Mouse (Mus musculus) large intestine, adult 2 months (tissue): ENCODE data around the gene Hinfp. TPM values are rescaled to one million over a fixed set of nuclear protein-coding genes. Genes with fewer than 3 reads are reported as not detected.
A peak's percentile ranks its signal among the peaks of the same experiment; 100 is the strongest.
"Not testable (repeated sequence)": the region's sequence is repeated elsewhere in the genome, so short reads cannot be mapped to it uniquely, and the experiment has no call there.

Experiments
- DNase-seq: peaks from one replicate; pipeline ENCODE4 v3.0.0-alpha.2; 2012; ENCODE audit warnings: low read depth, low spot score
- WGBS: fragments of 180-500 bp; shearing (Covaris S2); methylation state at CpG from one replicate; pipeline ENCODE4 v1.1.7; 2018; 5-methylcytosine and 5-hydroxymethylcytosine counted together
- polyA plus RNA-seq: library from polyadenylated mRNA; depleted of rRNA; stranded (reverse); fragments of >200 nt; gene quantifications from 2 replicates; pipeline ENCODE4 v1.2.3, GENCODE M21; 2012

The Hinfp gene
- polyA plus RNA-seq, 1 experiment = 18.4 TPM

DNA sequence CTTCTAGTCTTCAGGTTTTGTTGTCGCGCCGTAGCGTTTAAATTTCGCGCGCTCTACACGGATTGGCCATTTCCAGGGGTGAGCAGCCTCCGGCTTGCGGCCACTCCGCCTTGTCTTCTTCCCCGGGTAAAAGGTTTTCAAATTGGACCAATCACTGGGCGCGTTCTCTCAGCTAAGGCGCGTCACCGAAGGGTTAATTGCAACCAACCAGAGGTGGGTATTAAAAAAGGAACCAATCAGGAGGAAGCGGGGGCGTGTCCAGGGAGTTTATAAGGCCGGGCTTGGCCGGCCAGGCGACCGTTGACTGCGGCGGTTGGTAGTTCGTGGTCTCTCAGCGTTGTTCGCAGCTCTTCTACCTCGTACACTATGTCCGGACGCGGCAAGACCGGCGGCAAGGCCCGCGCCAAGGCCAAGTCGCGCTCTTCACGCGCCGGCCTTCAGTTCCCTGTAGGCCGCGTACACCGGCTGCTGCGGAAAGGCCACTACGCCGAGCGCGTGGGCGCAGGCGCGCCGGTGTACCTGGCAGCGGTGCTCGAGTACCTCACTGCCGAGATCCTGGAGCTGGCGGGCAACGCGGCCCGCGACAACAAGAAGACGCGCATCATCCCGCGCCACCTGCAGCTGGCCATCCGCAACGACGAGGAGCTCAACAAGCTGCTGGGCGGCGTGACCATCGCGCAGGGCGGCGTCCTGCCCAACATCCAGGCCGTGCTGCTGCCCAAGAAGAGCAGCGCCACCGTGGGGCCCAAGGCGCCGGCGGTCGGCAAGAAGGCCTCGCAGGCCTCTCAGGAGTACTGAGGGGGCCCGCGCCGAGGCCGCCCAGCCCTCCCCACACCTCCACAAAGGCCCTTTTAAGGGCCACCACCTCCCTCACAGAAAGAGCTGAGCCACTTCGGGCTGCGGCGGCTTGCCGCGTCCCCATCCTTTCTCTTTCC is 29.2 kb upstream of the Hinfp start, which contains the start of gene H2afx:
Gene H2afx, plus strand, starts transcription at position 299 of the 935 bp plus-strand sequence.
- WGBS = under 1% methylated on average over 91 of the region's 91 CpGs
- DNase-seq = peak; percentile 99

DNA sequence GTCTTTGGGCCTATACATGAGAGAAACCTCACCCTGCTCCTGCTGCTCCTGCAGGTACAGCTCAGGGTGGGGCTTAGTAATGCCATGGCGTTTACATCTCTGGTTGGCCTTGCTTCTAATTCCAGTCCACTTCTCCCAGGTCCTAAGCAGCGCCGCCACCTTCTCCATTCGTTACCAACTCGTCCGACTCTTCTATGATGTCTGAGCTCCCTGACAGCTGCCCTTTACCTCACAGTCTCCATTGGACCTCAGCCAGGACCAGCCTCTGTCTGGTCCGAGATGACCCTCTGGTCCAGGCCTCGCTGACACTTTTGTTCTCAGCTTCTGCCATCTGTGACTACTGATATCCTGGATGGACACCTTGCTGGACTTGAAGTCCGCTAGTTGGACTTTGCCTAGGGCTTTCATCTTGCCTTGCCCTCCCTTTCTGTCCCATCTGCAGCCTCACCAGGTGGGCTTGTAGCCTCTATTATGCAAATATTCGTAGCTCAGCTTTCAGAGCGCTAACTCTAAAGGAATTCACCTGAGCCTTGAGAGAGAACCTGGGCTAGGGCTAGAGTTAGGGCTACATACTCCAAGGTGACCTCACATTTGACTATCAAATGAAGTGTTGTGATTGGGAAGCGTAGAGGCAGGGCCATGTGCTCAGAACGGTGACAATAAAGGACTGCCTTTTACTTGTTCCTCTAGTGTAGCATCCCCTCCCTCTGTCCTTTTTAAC is 27.6 kb upstream of the Hinfp start:
- 91% methylated on average over 13 of the region's 13 CpGs for WGBS
- DNase-seq = no peak

DNA sequence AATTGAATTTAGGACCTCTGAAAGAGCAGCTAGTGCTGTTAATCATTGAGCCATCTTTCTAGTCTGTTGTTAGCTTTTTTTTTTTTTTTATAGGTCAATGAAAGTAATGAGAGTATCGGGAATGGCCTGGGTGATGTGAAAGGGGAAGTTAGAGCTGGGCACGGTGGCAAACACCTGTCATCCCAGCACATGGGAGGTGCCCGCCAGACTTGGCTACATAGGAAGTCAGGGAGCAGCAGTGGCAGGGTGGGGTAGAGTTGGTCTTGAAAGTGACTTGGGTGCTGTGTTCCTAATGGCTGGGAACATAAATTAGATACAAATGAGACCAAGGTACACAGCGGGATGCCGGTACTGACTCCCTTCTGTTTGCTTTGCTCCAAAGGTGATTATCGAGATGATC is 25.3 kb upstream of the Hinfp start:
- no peak for DNase-seq
- WGBS = 47% methylated on average over 6 of the region's 6 CpGs

DNA sequence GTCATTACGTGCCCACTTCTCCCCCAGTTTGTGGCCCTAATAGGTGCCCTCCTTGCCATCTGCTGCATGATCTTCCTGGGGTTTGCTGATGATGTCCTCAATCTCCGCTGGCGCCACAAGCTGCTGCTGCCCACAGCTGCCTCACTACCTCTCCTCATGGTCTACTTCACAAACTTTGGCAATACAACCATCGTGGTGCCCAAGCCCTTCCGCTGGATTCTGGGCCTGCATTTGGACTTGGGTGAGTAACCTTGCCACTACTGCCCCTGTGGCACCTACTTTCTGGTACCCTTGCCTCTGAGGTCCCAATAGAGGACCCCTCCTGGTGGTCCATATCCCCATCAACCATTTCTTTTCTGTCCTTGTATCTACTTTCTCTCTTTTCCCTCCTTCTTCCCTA is 22.5 kb upstream of the Hinfp start:
- 84% methylated on average over 5 of the region's 5 CpGs for WGBS
- no peak for DNase-seq

DNA sequence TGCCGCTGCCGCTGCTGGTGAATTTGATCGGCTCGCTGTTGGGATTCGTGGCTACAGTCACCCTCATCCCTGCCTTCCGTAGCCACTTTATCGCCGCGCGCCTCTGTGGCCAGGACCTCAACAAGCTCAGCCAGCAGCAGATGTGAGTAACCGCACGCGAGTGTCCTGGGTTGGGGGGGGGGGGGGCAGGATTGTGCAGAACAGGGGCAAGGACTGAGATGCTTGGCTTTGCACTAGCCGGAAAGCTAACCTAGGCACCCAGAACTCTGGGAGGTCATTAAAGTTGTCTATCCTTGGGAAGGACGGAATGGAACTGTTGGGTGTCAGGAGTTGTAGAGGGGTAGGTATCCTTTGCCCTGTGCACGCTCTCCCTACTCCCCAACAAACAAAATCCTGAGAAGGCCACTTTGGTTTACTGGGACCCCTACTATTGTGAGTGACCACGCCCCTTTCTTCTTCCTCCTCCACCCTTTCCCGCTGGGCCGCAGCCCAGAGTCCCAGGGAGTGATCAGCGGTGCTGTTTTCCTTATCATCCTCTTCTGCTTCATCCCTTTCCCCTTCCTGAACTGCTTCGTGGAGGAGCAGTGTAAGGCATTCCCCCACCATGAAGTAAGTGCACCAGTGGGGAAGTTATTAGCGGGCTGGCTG is 21.7 kb upstream of the Hinfp start:
- WGBS = under 1% methylated on average over 22 of the region's 22 CpGs
- no peak for DNase-seq

DNA sequence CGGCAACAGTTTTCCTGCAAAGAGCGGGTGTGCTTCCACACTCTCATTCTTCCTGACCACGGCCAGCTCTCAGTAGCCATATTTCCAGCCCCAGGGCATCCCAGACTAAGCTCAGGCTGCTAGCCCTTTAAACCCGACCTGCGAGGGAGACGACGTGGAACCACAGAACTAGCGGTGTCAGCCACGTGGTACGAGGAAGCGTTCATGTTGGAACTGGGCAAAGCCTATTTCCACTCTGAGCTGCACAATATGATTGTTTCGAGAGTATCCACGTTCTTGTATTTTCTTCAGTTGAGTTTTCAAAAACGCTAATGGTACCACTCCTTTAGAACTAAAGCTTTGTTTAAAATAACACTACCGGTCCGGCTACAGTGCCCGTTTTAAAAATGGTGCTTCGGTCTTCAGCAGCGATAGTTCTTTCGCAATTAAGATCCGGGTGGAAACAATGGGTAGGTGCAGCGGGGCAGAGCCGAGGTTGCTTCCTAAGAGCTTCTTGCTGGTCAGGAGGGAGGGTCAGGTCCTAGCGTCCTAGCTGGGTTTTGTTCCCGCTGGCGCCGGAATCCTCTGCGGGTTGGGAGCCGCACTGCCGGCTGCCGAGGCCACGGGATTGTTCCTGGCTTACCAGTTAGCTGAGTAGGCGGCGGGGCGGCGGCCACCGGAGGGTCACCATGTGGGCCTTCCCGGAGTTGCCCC is 21.0 kb upstream of the Hinfp start:
- peak; percentile 80 for DNase-seq
- WGBS = under 1% methylated on average over 38 of the region's 38 CpGs

DNA sequence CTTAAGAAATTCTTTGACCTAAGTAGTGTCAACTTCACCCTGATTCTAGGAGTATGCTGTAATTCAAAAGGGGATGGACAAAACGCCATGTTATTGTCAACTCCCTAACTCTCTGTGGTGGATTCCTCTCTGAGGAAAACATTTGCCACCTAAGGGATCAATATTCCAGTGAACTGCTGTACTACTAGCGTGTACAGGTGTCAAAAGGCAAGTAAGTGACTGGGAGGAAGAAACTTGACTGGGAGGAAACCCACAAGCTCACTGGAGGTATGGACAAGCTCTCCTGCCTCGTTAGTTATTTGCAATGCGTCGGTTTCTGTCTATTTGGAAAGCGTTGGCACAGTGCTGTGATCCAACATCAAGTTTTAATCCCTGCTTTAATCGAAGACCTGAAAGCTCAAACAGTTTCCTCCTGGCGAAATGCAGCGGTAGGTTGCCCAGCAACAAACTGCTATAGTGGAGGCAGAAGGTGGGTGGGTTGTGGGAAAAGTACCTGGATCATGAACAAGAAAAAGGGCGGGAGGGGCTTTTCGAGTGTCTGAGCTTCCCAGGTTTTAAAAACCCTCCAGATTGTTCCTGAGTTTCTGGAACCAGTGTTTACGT is 20.4 kb upstream of the Hinfp start, which contains the start of gene Dpagt1:
Gene Dpagt1, plus strand, starts transcription at position 252 of the 603 bp plus-strand sequence.
- WGBS = under 1% methylated on average over 12 of the region's 12 CpGs
- DNase-seq = no peak

DNA sequence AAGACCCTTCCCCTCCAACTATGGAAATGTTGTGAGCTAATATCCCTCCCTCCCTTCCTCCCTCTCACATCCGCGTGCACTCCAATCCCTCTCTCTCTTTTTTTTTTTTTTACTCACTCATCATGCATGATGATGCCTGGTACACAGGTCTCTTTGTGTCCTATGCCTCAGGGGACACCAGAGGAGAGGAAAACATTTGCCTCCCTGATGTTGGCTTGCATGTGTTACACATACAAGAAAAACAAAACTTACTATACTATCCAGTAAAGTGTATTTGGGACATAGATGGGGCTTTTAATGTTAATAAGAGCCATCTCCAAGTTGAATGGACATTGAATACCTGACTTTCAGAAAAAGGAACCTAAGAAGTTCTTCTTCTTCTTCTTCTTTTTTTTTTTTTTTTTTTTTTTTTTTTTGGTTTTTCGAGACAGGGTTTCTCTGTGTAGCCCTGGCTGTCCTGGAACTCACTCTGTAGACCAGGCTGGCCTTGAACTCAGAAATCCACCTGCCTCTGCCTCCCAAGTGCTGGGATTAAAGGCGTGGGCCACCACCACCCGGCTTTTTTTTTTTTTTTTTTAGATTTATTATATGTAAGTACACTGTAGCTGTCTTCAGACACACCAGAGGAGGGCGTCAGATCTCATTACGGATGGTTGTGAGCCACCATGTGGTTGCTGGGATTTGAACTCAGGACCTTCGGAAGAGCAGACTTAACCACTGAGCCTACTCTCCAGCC is 19.7 kb upstream of the Hinfp start:
- 47% methylated on average over 7 of the region's 8 CpGs for WGBS
- DNase-seq = not testable (repeated sequence)

DNA sequence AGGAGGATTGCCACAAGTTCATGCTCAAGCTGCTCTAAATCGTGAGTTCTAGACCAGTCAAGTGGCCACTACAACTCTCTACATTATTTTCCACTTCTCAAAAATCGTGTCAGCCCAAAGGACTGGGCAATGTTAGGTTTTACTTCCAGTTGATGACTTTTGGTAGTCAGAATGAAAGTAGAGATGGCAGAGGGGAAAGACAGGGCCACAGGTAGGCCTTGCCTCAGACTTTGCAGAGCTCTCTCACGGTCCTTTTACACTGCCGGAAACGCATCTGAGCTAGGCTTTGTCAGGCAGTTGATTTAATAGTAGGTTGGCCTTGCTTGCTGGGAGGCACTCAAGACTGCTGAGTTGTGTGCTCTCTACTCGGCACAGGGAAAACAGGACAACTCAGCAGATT is 18.7 kb upstream of the Hinfp start:
- DNase-seq = no peak
- WGBS = 85% methylated on average over 6 of the region's 6 CpGs

DNA sequence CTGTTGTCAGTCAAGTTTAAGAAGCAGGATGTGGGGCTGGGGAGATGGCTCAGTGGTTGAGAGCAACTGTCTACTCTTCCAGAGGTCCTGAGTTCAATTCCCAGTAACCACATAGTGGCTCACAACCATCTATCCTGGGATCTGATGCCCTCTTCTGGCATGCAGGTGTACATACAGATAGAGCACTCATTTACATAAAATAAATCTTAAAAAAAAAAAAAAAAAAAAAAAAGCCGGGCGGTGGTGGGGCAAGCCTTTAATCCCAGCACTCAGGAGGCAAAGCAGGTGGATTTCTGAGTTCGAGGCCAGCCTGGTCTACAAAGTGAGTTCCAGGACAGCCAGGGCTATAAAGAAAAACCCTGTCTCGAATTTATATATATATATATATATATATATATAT is 18.2 kb upstream of the Hinfp start:
- not testable (repeated sequence) for DNase-seq
- 57% methylated on average over 4 of the region's 4 CpGs for WGBS

DNA sequence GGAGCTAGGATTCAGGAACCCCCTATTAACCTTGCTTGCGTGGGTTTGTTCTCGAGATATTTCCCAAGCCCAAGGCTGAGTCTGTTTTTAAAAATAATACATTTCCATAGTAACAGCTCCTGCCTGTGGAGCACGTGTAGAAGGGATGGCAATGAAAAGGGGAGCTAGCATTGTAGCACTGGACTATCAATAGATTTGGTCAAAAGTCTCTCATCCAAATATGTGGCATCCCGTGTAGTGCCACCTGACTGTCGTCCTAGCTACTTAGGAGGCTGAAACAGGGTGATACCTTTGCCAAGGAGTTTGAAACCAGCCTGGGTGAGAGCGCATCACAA is 15.3 kb upstream of the Hinfp start:
- DNase-seq = no peak
- 15% methylated on average over 6 of the region's 6 CpGs for WGBS

DNA sequence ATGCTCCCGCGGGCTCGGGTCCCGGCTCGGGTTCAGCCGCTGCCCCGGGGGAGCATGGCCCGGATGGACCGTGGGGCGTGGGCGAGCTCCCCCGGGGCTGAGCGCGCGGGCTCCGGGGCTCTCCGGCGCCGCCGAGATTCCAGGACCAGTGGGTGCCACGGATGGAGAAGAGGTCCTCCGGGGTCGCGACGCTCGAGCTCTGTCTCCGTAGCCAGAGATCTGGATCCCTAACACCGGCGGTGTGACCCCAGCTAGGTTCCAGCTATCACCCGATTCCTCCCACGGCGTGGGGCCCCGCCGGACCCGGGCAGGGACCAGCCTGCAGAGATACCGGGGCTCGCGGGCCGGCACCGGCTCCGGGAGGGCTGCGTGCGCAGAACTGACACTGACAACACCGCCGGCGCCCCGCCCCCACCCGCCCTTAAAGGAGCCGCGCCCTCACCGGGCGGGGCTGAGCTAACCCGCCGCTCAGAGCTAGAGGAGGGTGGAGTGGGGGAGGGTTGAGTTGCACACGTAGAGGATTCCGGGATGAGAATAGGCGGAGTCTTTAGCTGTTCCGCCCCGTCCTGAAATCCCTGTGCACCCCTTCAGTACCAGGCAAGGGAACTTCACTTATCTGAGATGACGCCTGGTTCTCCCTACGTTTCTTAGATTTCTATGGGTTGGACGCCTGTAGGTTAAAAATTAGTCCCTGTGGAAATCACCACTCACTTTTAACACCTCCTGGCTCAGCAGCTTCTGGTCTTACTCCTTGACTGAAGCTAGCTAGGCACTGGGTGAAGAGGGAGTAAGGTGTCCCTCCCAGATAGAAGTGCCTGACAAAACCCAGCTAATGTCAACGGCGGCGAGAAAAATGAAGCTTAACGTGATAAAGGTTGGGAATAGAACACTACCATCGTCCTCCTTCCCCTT is 14.7 kb upstream of the Hinfp start, which contains the start of gene C2cd2l:
Gene C2cd2l, minus strand, starts transcription at position 399 of the 912 bp plus-strand sequence.
- WGBS = under 1% methylated on average over 67 of the region's 67 CpGs
- peak; percentile 84 for DNase-seq

DNA sequence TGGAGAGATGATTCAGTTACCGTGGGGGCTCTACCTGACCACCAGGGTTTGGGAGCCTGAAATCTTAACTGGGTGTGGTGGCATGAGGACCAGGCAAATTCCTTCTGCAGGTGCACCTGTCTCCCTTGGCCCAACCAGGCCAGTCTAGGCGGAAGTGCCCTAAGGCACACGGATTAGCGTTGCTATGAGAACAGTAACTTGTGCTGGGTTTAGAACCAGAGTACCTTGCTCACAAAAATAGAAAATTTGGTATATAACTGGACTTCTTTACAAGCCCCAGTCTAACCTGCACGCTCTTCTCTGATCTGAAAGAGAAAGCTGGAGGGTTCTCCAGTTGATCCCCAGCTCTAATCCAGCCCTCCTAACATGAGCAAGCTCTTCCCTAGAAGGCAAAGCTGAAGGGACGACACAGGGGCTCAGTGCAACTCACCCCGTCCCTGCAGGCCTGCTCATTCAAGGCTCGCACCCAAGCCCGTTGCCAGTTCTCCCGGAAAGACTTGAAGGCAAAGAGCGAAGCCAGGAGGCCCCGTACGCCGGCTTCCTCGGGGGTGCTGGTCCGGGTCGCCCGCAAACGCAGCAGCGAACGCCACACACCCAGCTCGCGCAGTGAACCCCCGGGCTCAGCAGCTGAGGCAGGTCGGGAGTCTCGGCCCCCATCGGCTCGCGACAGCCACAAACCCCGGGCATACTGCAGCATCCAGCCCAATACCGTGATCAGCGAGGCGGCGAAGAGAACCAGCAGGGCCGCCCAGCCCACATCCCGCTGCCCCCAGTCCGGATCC is 13.8 kb upstream of the Hinfp start:
- no peak for DNase-seq
- 2% methylated on average over 37 of the region's 37 CpGs for WGBS

DNA sequence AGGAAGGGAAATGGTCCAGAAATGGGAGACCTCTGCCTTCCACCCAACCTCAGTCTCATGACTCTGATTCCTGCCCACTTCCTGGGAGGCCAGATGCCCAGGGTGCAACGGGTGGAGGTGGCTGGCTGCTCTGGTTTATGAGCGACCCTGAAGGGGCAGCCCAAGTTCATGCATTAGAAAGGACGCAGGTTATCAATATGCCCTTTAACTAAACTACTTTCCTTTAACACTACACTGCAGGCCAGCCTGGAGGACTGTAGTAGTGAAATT is 13.3 kb upstream of the Hinfp start:
- no peak for DNase-seq
- 19% methylated on average over 3 of the region's 3 CpGs for WGBS

DNA sequence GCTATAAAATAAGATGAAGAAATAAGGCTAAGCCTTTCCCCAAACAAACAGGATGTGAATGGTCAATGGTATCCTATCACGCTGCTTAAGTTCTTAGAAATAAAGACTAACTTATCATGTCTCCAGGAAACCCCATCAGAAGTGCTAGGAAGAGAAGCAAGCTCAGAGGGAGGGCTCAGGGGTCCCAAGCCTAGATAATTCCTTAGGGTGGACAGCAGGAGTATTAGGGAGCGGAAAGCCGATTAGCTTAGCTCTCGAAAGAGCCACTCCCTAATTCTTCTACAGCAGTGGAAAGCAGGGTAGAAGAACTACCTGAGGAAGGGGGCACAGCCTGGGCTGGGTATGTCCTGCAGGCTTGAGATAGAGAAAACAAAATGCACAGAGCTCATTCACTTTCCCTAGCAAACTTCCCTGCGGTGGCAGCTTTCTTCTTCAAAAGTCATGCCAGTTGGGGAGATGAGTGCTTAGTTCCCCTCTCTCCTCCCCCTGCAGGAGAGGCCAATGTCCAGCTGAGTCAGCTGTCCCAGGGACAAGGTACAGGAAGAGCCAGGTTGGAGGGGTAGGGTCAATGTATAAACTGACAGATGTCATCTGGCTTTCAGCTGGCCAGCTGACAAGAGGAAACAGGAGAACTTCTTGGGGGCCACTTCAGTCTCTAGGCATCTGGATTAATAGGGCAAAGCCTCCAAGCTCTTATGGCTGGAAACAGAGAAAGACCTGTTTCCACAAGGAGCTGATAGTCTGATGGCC is 12.8 kb upstream of the Hinfp start:
- DNase-seq = no peak
- WGBS = 38% methylated on average over 5 of the region's 5 CpGs

DNA sequence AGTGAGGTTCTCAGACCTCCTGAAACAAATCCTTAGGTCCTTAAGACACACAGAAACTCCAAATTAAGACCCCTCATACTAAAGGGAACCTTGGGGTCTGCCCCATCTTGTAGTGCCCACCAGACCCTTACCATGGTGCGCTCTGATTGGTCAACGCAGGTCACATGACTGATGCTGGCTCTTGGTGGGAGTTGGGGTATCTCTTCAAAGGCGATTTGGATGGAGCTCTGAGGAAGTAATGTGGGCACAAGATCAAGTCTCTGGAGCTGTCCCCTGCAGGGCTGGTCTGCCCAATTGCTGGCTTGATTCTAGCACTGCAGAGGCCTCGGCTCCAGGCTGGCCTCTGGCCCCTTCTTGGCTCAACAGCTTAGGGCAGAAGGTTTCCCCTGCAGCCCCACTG is 12.0 kb upstream of the Hinfp start:
- WGBS = 82% methylated on average over 4 of the region's 4 CpGs
- no peak for DNase-seq
